Mouse (Mus musculus) forebrain, embryonic 11.5 days (tissue): Measurements from ENCODE around the gene Zfp235. TPM values are rescaled to one million over a fixed set of nuclear protein-coding genes. Genes with fewer than 3 reads are reported as not detected.

ENCODE experiments used
- ATAC-seq: fragments of 200-750 bp; cut with Nextera tagmentation; replicated peaks from 2 replicates; pipeline ENCODE4 v1.8.0; 2017; ENCODE audit warnings: moderate TSS enrichment; ENCODE audit not compliant: low FRiP score
- DNase-seq: peaks from one replicate; pipeline ENCODE4 v3.0.0-alpha.2; 2017; ENCODE audit warnings: low spot score
- H3K27ac ChIP-seq: fragments of 300-500 bp; sonication (generic); 2 replicates; pipeline ENCODE4 v1.5.1; 2014; ENCODE audit warnings: low read depth, low read length
- H3K27me3 ChIP-seq: fragments of 300-500 bp; sonication (generic); 2 replicates; pipeline ENCODE4 v1.6.1; 2014; ENCODE audit warnings: mild to moderate bottlenecking, low read length, mixed read lengths; ENCODE audit not compliant: control insufficient read depth, insufficient read depth
- H3K36me3 ChIP-seq: fragments of 300-500 bp; sonication (generic); 2 replicates; pipeline ENCODE4 v1.6.1; 2014; ENCODE audit warnings: mild to moderate bottlenecking, low read length, moderate library complexity, mixed read lengths; ENCODE audit not compliant: control insufficient read depth, insufficient read depth
- H3K4me1 ChIP-seq: fragments of 300-500 bp; sonication (generic); replicated peaks from 2 replicates; pipeline ENCODE4 v1.6.1; 2014; ENCODE audit warnings: low read length, mixed read lengths; ENCODE audit not compliant: control insufficient read depth, insufficient read depth
- H3K4me2 ChIP-seq: fragments of 300-500 bp; sonication (generic); 2 replicates; pipeline ENCODE4 v1.6.1; 2014; ENCODE audit warnings: low read depth, mild to moderate bottlenecking, low read length, moderate library complexity, mixed read lengths; ENCODE audit not compliant: severe bottlenecking
- H3K4me3 ChIP-seq: fragments of 300-500 bp; sonication (generic); 2 replicates; pipeline ENCODE4 v1.5.1; 2014; ENCODE audit warnings: low read depth, low read length
- H3K9ac ChIP-seq: fragments of 300-500 bp; sonication (generic); 2 replicates; pipeline ENCODE4 v1.6.1; 2014; ENCODE audit warnings: low read length
- H3K9me3 ChIP-seq: fragments of 300-500 bp; sonication (generic); 2 replicates; pipeline ENCODE4 v1.6.1; 2016; ENCODE audit warnings: low read length, mixed read lengths; ENCODE audit not compliant: control insufficient read depth
- WGBS: fragments of 180-500 bp; shearing (Covaris S2); extraction: QIAGEN DNeasy Blood & Tissue Kit; methylation state at CpG from one replicate; pipeline ENCODE4 v1.1.7; 2014; 5-methylcytosine and 5-hydroxymethylcytosine counted together
- polyA plus RNA-seq: library from polyadenylated mRNA; unstranded; fragments of >200 nt; fragmentation: Nextera tagmentation; extraction: Ambion mirVana; gene quantifications from 2 replicates; pipeline ENCODE4 v1.2.1, GENCODE M21; 2014

Zfp235 gene
- polyA plus RNA-seq = 17.4 and 17.6 TPM in 2 replicates

DNA sequence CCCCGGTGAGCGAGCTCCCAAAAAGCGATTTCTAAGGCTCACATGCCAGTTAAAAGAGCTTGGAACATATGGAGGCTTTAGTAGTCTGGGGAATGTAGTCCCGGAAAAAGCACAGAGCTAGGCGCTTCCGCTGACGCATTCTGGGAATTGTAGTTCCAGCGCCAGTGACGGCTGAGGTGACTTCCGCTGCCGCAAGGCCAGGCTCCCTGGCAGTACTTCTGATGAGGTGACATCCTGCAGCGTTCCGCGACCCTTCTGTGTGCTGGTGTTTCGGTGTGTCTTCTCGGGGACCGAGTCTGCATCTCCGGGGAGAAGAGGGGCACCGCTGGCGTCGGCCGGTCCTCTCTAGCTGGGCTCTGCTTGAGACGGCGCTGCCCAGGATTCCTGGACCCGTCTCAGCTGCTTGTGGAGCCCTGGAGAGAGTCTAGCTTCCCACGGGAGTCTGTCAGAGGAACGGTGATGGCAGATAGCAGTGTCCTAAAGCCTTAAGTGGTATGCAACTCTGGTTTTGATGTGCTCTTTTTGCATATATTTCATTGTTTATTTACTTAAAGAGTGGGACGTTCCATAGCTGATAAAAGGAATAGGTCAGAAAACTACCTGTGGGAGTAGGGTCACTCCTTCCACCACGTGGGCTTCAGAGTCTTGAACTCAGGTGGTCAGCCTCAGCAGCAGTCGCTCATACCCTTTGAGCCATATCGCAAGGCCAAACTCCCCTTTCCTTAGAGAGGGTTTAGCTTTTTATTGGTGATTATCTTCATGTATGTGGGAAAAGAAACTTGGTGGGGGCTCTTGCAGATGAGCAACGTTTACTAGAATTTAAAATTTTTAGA lies at the start of gene Zfp235:
TSS of gene Zfp235 (plus strand) at position 174 of the 833 bp plus-strand sequence.
- no peak within 1 kb of the TSS for H3K27ac ChIP-seq
- H3K4me1 ChIP-seq = 0 out of 2 replicates have a peak, but pooled peaks cover 2% of the 10 kb centered on the region
- H3K4me2 ChIP-seq = peak within 1 kb of the TSS; percentile 80
- peak within 1 kb of the TSS; percentile 72 for H3K9ac ChIP-seq
- H3K36me3 ChIP-seq = no peaks in the 10 kb centered on the region; the same call in 1 of the 2 replicates
- DNase-seq = peak; percentile 86
- H3K9me3 ChIP-seq = no peaks in the 10 kb centered on the region
- H3K27me3 ChIP-seq = no peaks in the 10 kb centered on the region
- peak within 1 kb of the TSS; percentile 69 for H3K4me3 ChIP-seq
- 4% methylated on average over 32 of the region's 32 CpGs for WGBS
- peak; percentile 95 for ATAC-seq

DNA sequence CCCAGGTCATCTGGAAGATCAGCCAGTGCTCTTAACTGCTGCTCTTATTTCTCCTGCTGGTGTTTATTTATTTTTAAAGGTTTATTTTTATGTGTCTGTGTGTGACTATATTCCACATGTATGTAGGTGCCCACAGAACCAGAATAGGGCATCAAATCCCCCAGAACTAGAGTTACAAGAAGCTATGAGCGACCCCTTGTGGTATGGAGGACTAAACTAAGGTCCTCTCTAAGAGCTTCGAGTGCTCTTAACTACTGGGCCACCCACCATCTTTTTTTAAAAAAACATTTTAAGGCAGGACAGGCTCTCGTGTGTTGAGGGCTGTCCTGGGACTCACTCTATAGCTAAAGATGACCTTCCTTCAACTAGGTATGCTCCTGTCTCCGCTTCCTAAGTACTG lies 47.1 kb upstream of the Zfp235 start:
- H3K36me3 ChIP-seq = peaks cover 21% of the 10 kb centered on the region
- H3K27me3 ChIP-seq = no peaks in the 10 kb centered on the region
- WGBS = 94% methylated on average over 4 of the region's 4 CpGs
- peaks cover 17% of the 10 kb centered on the region; the same call in 1 of the 2 replicates for H3K9me3 ChIP-seq
- no peak overlapping the region for H3K9ac ChIP-seq
- no peak overlapping the region for H3K27ac ChIP-seq
- no peak overlapping the region for H3K4me3 ChIP-seq
- ATAC-seq (no peak), DNase-seq (no peak)
- no peak overlapping the region for H3K4me2 ChIP-seq
- H3K4me1 ChIP-seq = peaks cover 2% of the 10 kb centered on the region; the same call in 1 of the 2 replicates

DNA sequence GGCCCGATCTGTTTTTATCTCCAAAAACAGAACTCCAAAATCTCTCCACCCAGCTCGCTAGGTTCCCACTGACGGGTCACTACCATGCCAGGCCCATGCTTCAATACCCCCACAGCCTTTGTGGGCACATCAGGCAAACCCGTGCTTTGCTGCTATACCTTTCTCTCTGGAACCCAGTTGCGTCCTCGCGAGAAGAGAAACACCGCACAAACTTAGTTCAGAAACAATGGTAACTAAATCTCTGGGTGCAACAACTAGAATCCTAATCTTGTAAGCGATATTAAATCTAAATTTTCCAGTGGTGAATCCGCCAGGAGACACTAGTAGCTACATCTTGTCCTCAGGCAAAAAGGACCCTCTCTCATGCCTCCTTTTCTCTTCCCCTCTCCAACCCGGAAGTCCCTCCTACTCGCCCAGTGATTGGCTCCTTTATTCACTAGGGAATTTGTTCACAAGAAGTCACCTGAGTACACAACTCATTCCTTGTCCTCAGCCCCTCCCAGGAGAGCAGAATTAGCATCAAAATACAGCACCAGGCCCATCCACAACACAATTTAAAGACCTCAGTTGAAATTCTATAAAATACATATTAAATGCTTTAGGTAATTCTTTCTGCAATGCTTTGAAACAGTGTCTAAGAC lies 46.4 kb upstream of the Zfp235 start:
- ATAC-seq (no peak), DNase-seq (no peak)
- no peak overlapping the region for H3K4me3 ChIP-seq
- H3K9ac ChIP-seq = no peak overlapping the region
- peaks cover 2% of the 10 kb centered on the region; the same call in 1 of the 2 replicates for H3K4me1 ChIP-seq
- H3K9me3 ChIP-seq = peaks cover 15% of the 10 kb centered on the region; the same call in 1 of the 2 replicates
- H3K27me3 ChIP-seq = no peaks in the 10 kb centered on the region
- H3K36me3 ChIP-seq = peaks cover 21% of the 10 kb centered on the region
- H3K27ac ChIP-seq = no peak overlapping the region
- H3K4me2 ChIP-seq = no peak overlapping the region
- WGBS = 96% methylated on average over 12 of the region's 12 CpGs

DNA sequence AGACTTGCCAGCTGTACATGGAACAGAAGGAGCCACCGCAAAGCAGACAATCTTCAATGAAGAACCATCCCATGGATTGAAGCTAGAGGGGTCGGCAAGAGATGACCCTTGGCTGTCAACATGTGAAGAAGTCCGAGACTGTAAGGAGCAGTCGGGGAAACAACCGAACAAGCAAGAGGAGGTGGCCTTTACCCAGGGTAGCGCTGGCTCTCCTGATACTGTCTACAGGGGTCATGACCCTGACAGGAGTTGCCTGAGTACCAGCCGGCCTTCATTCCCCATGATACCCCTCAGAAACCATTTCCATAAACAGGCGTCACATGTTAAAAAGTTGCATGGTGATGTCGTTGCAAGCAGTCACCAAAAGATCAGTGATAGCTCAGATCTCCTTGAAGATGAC lies 29.6 kb upstream of the Zfp235 start:
- no peak overlapping the region for H3K9ac ChIP-seq
- DNase-seq (no peak), ATAC-seq (0 out of 2 replicates have a peak, but pooled peaks have one; percentile 52)
- H3K27ac ChIP-seq = no peak overlapping the region
- H3K4me2 ChIP-seq = no peak overlapping the region
- H3K9me3 ChIP-seq = peaks cover 79% of the 10 kb centered on the region
- no peak overlapping the region for H3K4me3 ChIP-seq
- H3K36me3 ChIP-seq = peaks cover 94% of the 10 kb centered on the region
- WGBS = 96% methylated on average over 9 of the region's 9 CpGs
- H3K27me3 ChIP-seq = no peaks in the 10 kb centered on the region
- H3K4me1 ChIP-seq = no peaks in the 10 kb centered on the region

DNA sequence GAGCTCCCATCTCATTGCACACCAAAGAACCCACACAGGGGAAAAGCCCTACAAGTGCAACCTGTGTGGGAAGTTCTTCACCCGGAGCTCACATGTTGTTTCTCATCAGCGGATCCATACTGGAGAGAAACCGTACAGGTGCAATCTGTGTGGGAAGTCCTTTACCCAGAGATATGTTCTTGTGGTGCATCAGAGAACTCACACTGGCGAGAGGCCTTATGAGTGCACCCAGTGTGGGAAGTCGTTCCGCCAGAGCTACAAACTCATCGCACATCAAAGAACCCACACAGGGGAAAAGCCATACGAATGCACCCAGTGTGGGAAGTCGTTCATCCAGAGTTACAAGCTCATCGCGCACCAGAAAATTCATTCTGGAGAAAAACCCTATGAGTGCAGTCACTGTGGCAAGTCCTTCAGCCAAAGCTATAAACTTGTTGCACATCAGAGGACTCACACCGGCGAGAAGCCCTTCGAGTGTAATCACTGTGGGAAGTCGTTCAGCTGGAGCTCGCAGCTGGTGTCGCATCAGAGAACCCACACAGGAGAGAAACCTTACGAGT lies 28.7 kb upstream of the Zfp235 start:
- no peak overlapping the region for H3K4me2 ChIP-seq
- no peak for ATAC-seq
- no peak overlapping the region for H3K4me3 ChIP-seq
- WGBS = 94% methylated on average over 18 of the region's 18 CpGs
- H3K27ac ChIP-seq = no peak overlapping the region
- peaks cover 86% of the 10 kb centered on the region for H3K36me3 ChIP-seq
- H3K9me3 ChIP-seq = peaks cover 82% of the 10 kb centered on the region
- H3K9ac ChIP-seq = no peak overlapping the region
- no peaks in the 10 kb centered on the region for H3K27me3 ChIP-seq
- DNase-seq = no peak
- H3K4me1 ChIP-seq = no peaks in the 10 kb centered on the region

DNA sequence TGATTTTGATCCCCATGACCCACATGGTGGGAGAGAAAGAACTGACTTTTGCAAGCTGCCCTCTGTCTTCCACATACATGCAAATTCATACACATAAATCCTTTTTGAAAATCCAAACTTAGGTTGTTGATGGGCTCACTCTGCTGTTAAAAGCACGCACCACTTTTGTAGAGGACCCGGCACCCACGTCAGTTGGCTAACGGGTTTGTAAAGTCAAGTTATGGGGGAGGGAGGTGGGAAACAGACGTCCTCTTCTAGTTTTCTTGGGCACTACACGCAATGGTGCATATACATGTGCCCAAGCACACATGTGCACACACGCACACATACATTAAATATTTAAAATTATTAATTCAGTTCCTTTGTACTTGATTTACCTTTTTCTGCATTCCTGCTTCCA lies 23.1 kb upstream of the Zfp235 start:
- Histone ChIP-seq H3K36me3 (peaks cover 30% of the 10 kb centered on the region), H3K4me3 (no peak overlapping the region), H3K9ac (no peak overlapping the region), H3K4me1 (0 out of 2 replicates have a peak, but pooled peaks cover 2% of the 10 kb centered on the region), H3K27me3 (no peaks in the 10 kb centered on the region), H3K9me3 (peaks cover 39% of the 10 kb centered on the region), H3K4me2 (no peak overlapping the region), H3K27ac (no peak overlapping the region)
- WGBS = 96% methylated on average over 7 of the region's 7 CpGs
- no peak for ATAC-seq
- no peak for DNase-seq

DNA sequence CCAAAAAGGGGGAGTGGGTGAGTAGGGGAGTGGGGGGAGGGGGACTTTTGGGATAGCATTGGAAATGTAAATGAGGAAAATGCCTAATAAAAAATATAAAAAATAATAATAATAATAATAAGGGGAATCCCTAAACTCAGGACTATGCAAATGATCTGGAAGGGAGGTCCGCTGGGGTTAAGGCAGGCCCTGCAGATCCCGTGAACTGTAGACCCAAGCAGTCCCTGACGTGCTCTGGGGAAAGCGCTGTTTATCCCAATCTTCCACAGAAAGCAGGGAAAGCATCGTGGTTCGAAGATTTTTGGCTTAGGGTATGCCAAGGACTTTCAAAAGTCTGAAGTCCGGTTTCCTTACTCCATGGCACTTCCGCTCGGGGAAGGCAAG lies 22.2 kb upstream of the Zfp235 start:
- ATAC-seq (peak; percentile 79), DNase-seq (no peak)
- 0 out of 2 replicates have a peak, but pooled peaks cover 2% of the 10 kb centered on the region for H3K4me1 ChIP-seq
- peaks cover 21% of the 10 kb centered on the region for H3K36me3 ChIP-seq
- peaks cover 29% of the 10 kb centered on the region for H3K9me3 ChIP-seq
- peak overlapping the region; percentile 54 for H3K9ac ChIP-seq
- 1% methylated on average over 9 of the region's 9 CpGs for WGBS
- peak overlapping the region; percentile 58 for H3K4me3 ChIP-seq
- H3K27ac ChIP-seq = no peak overlapping the region
- peak overlapping the region; percentile 75 for H3K4me2 ChIP-seq
- H3K27me3 ChIP-seq = no peaks in the 10 kb centered on the region

DNA sequence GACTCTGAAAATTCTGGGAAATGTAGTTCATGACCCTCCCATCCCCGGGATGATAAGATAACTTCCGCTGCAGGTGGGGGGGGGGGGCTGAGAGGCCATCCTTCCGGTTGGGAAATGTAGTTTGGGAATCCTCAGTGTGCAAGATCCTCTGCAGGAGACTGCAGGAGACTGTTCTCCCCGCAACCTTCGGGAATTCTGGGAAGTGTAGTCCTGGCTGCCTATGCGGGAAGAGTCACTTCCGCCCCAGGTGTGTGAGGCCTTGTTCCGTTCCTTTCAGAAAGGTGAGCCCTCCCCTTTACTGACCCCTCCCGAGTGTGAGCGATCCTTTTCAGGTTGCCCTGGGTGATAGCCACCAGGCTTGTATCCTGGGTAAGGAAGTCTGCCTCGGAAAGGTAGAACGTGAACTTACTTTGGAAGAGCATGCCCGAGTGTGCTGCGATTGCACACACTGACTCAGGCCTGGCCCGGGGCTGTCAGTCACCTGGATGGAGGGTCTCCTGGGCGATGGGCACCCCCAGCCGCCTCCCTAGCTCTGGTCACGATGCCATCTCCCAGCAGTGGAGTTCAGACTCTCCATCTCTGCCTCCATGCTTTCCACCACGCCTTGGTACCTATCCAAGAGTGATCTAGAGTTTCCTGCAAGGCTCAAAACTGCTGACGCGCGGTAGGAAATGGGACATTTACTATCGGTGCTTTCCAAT lies 21.7 kb upstream of the Zfp235 start, which contains the start of gene Zfp112:
TSS of gene Zfp112 (plus strand) at position 159 of the 701 bp plus-strand sequence.
- WGBS = 1% methylated on average over 23 of the region's 23 CpGs
- no peaks in the 10 kb centered on the region for H3K27me3 ChIP-seq
- H3K4me1 ChIP-seq = 0 out of 2 replicates have a peak, but pooled peaks cover 2% of the 10 kb centered on the region
- ATAC-seq (peak; percentile 96), DNase-seq (peak; percentile 91)
- peaks cover 16% of the 10 kb centered on the region for H3K36me3 ChIP-seq
- peak within 1 kb of the TSS; percentile 58 for H3K4me3 ChIP-seq
- H3K27ac ChIP-seq = peak within 1 kb of the TSS; percentile 1; the same call in 1 of the 2 replicates
- peaks cover 24% of the 10 kb centered on the region for H3K9me3 ChIP-seq
- peak within 1 kb of the TSS; percentile 75 for H3K4me2 ChIP-seq
- peak within 1 kb of the TSS; percentile 64 for H3K9ac ChIP-seq
